Mouse (Mus musculus): ENCODE measurements around the gene Gng12.

DNA sequence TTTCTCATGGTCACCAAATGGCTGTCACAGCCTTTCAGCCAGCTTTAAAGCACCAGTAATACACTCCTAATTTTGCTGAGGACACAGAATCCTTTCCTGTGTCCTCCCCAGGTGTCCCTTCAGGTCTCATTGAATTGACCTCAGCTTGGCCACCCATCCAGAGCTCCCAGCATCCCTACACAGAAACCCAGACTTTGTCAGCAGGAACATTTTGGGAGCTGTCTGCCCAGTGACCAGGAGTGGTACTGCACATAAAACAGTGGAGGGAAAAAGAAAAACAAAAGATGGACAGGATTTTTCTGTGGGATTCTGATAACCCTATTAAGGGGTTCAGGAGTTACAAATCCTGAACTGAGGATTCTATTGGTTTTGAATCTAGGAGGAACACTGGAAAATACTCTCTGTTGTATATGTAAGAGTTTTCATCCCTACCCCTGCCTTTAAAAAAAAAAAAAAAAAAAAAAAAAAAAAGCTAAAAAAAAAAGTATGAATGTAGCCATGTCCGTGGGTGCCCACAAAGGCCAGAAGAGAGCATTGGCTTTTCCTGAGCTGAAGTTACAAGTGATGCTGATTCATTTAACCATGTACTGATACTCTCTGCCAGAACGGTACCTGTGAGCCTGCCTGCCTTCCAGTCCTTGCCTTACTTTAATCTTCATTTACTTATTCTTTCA, 32.9 kb downstream of the Gng12 start:
- TF ChIP-seq POLR2A (IDR thresholded peaks at IDR 0.05; ENCODE audit: low read depth, low read length): no peak
- no peak for TF ChIP-seq CTCF (IDR thresholded peaks at IDR 0.05; ENCODE audit: extremely low read depth, insufficient read length, insufficient replicate concordance, low read depth, low read length)
